Mouse (Mus musculus) midbrain, postnatal 0 days (tissue): ENCODE measurements around the gene Cnst. TPM values are rescaled to one million over a fixed set of nuclear protein-coding genes. Genes with fewer than 3 reads are reported as not detected.

Source experiments
- ATAC-seq: fragments of 200-750 bp; cut with Nextera tagmentation; 2 replicates; pipeline ENCODE4 v1.8.0; 2017; ENCODE audit warnings: moderate number of reproducible peaks, mild to moderate bottlenecking, moderate TSS enrichment, moderate library complexity; ENCODE audit not compliant: low FRiP score
- DNase-seq: peaks from one replicate; pipeline ENCODE4 v3.0.0-alpha.2; 2015; ENCODE audit warnings: low spot score
- H3K27ac ChIP-seq: fragments of 300-500 bp; sonication (generic); 2 replicates; pipeline ENCODE4 v1.5.1; 2014; ENCODE audit warnings: low read depth, mild to moderate bottlenecking, low read length, mixed read lengths
- H3K27me3 ChIP-seq: fragments of 300-500 bp; sonication (generic); 2 replicates; pipeline ENCODE4 v1.6.1; 2014; ENCODE audit warnings: low read length, control low read depth, mixed read lengths; ENCODE audit not compliant: insufficient read depth
- H3K36me3 ChIP-seq: fragments of 300-500 bp; sonication (generic); 2 replicates; pipeline ENCODE4 v1.6.1; 2014; ENCODE audit warnings: low read length, control low read depth, mixed read lengths; ENCODE audit not compliant: insufficient read depth
- H3K4me1 ChIP-seq: fragments of 300-500 bp; sonication (generic); 2 replicates; pipeline ENCODE4 v1.6.1; 2014; ENCODE audit warnings: mild to moderate bottlenecking, control low read depth, antibody characterized with exemption, low read length, mixed read lengths; ENCODE audit not compliant: insufficient read depth
- H3K4me2 ChIP-seq: fragments of 300-500 bp; sonication (generic); 2 replicates; pipeline ENCODE4 v1.6.1; 2014; ENCODE audit warnings: low read depth, mild to moderate bottlenecking, low read length, mixed read lengths; ENCODE audit not compliant: poor library complexity, severe bottlenecking
- H3K4me3 ChIP-seq: fragments of 300-500 bp; sonication (generic); 2 replicates; pipeline ENCODE4 v1.5.1; 2014; ENCODE audit warnings: low read depth, mild to moderate bottlenecking, low read length, moderate library complexity
- H3K9ac ChIP-seq: fragments of 300-500 bp; sonication (generic); replicated peaks from 2 replicates; pipeline ENCODE4 v1.6.1; 2014; ENCODE audit warnings: mild to moderate bottlenecking, low read length, moderate library complexity, mixed read lengths; ENCODE audit not compliant: poor library complexity, severe bottlenecking
- H3K9me3 ChIP-seq: fragments of 300-500 bp; sonication (generic); 2 replicates; pipeline ENCODE4 v1.6.1; 2016; ENCODE audit warnings: low read length, control low read depth
- CTCF ChIP-seq: IDR thresholded peaks from 2 replicates; pipeline ENCODE4 v1.5.1; 2016; ENCODE audit warnings: antibody characterized with exemption, mild to moderate bottlenecking
- WGBS: fragments of 180-500 bp; shearing (Covaris S2); extraction: QIAGEN DNeasy Blood & Tissue Kit; methylation state at CpG from one replicate; pipeline ENCODE4 v1.1.7; 2014; 5-methylcytosine and 5-hydroxymethylcytosine counted together
- polyA plus RNA-seq: library from polyadenylated mRNA; unstranded; fragments of >200 nt; fragmentation: Nextera tagmentation; extraction: Ambion mirVana; gene quantifications from 2 replicates; pipeline ENCODE4 v1.2.1, GENCODE M21; 2015
- total RNA-seq: library from RNA; depleted of rRNA; stranded (reverse); fragments of >200 nt; gene quantifications from 2 replicates; pipeline ENCODE4 v1.2.3, GENCODE M21; 2014

The Cnst gene
- total and polyA plus RNA-seq, 2 experiments from 2014 or later = 16.5 to 36.8 TPM

- no peak overlapping the region for H3K27ac ChIP-seq
- DNase-seq (no peak), ATAC-seq (no peak)
- peaks cover 6% of the 10 kb centered on the region; the same call in 1 of the 2 replicates for H3K36me3 ChIP-seq
- H3K9me3 ChIP-seq = no peaks in the 10 kb centered on the region
- H3K27me3 ChIP-seq = no peaks in the 10 kb centered on the region
- H3K9ac ChIP-seq = no peak overlapping the region
- H3K4me2 ChIP-seq = no peak overlapping the region
- TF ChIP-seq CTCF = no peak
- H3K4me1 ChIP-seq = no peaks in the 10 kb centered on the region
- 86% methylated on average over 2 of the region's 2 CpGs for WGBS
- H3K4me3 ChIP-seq = no peak overlapping the region
These were observed 46.0 kb downstream of the Cnst start for GRCm38 (mm10) chr1:179592143-179592542.

- 75% methylated on average over 7 of the region's 7 CpGs for WGBS
- Histone ChIP-seq H3K36me3 (peaks cover 6% of the 10 kb centered on the region; the same call in 1 of the 2 replicates), H3K9me3 (no peaks in the 10 kb centered on the region), H3K9ac (no peak overlapping the region), H3K4me2 (no peak overlapping the region), H3K27me3 (no peaks in the 10 kb centered on the region), H3K4me1 (no peaks in the 10 kb centered on the region), H3K4me3 (no peak overlapping the region), H3K27ac (no peak overlapping the region)
- DNase-seq (no peak), ATAC-seq (no peak)
- TF ChIP-seq CTCF = peak; percentile 42
These were observed 46.8 kb downstream of the Cnst start for GRCm38 (mm10) chr1:179592972-179593371.

GRCm38 (mm10) chr1:179598386-179598785 is 52.2 kb downstream of the Cnst start:
- H3K9ac ChIP-seq = no peak overlapping the region
- H3K27ac ChIP-seq = no peak overlapping the region
- peaks cover 3% of the 10 kb centered on the region; the same call in 1 of the 2 replicates for H3K36me3 ChIP-seq
- 84% methylated on average over 6 of the region's 6 CpGs for WGBS
- H3K9me3 ChIP-seq = no peaks in the 10 kb centered on the region
- ATAC-seq (no peak), DNase-seq (no peak)
- H3K4me1 ChIP-seq = no peaks in the 10 kb centered on the region
- no peak for TF ChIP-seq CTCF
- H3K4me3 ChIP-seq = no peak overlapping the region
- no peaks in the 10 kb centered on the region for H3K27me3 ChIP-seq
- no peak overlapping the region for H3K4me2 ChIP-seq

GRCm38 (mm10) chr1:179604526-179604925 is 58.4 kb downstream of the Cnst start:
- H3K9me3 ChIP-seq = no peaks in the 10 kb centered on the region
- H3K4me2 ChIP-seq = no peak overlapping the region
- H3K4me3 ChIP-seq = no peak overlapping the region
- no peak for TF ChIP-seq CTCF
- no peaks in the 10 kb centered on the region for H3K4me1 ChIP-seq
- no peak for ATAC-seq
- H3K36me3 ChIP-seq = peaks cover 3% of the 10 kb centered on the region; the same call in 1 of the 2 replicates
- H3K27me3 ChIP-seq = no peaks in the 10 kb centered on the region
- 60% methylated on average over 3 of the region's 3 CpGs for WGBS
- no peak for DNase-seq
- no peak overlapping the region for H3K27ac ChIP-seq
- no peak overlapping the region for H3K9ac ChIP-seq

GRCm38 (mm10) chr1:179606004-179606723 is 60.0 kb downstream of the Cnst start:
- Histone ChIP-seq H3K9ac (no peak overlapping the region), H3K9me3 (no peaks in the 10 kb centered on the region), H3K36me3 (peaks cover 9% of the 10 kb centered on the region), H3K4me1 (no peaks in the 10 kb centered on the region), H3K4me2 (no peak overlapping the region), H3K4me3 (no peak overlapping the region), H3K27ac (no peak overlapping the region), H3K27me3 (no peaks in the 10 kb centered on the region)
- DNase-seq (no peak), ATAC-seq (no peak)
- TF ChIP-seq CTCF = no peak
- 90% methylated on average over 9 of the region's 9 CpGs for WGBS

GRCm38 (mm10) chr1:179608521-179608920 is 62.4 kb downstream of the Cnst start:
- no peak for DNase-seq
- Histone ChIP-seq H3K4me3 (no peak overlapping the region), H3K4me2 (no peak overlapping the region), H3K9me3 (no peaks in the 10 kb centered on the region), H3K27me3 (no peaks in the 10 kb centered on the region), H3K36me3 (peaks cover 9% of the 10 kb centered on the region), H3K27ac (no peak overlapping the region), H3K4me1 (no peaks in the 10 kb centered on the region), H3K9ac (no peak overlapping the region)
- TF ChIP-seq CTCF = no peak
- no peak for ATAC-seq
- WGBS = 93% methylated on average over 8 of the region's 8 CpGs
